Mouse (Mus musculus) small intestine, adult 2 months (tissue): ENCODE measurements at regions not wholly inside any gene's neighbourhood (a gene's known extent, or its start where the extent isn't known, plus 50 kb on each side); places are given as distances from the start of the nearest gene placed in this dataset.

Experiments used
- H3K27ac ChIP-seq: fragments of 200-500 bp; 2 replicates; pipeline ENCODE4 v1.5.1; 2012; ENCODE audit warnings: low read depth, low read length, control low read depth, inconsistent platforms; ENCODE audit not compliant: insufficient read depth
- H3K27me3 ChIP-seq: fragments of 200-500 bp; 2 replicates; pipeline ENCODE4 v1.6.1; 2012; ENCODE audit warnings: mild to moderate bottlenecking, moderate library complexity, low read length, inconsistent platforms; ENCODE audit not compliant: control insufficient read depth, insufficient read depth
- H3K36me3 ChIP-seq: fragments of 200-500 bp; 2 replicates; pipeline ENCODE4 v1.6.1; 2012; ENCODE audit warnings: mild to moderate bottlenecking, low read length, control low read depth, inconsistent platforms; ENCODE audit not compliant: control insufficient read depth, insufficient read depth
- H3K4me1 ChIP-seq: fragments of 200-500 bp; 2 replicates; pipeline ENCODE4 v1.6.1; 2012; ENCODE audit warnings: low read length, inconsistent platforms, mixed read lengths; ENCODE audit not compliant: control insufficient read depth, insufficient read depth, insufficient read length
- H3K4me3 ChIP-seq: fragments of 200-500 bp; 2 replicates; pipeline ENCODE4 v1.5.1; 2012; ENCODE audit warnings: low read depth, mild to moderate bottlenecking, control low read depth, inconsistent platforms, low read length, moderate library complexity
- CTCF ChIP-seq: fragments of 200-500 bp; IDR thresholded peaks from 2 replicates; pipeline ENCODE4 v1.5.1; 2012; ENCODE audit warnings: low read depth, mild to moderate bottlenecking, control low read depth, inconsistent platforms, low read length, moderate library complexity, mixed read lengths; ENCODE audit not compliant: insufficient replicate concordance, insufficient read length; ENCODE audit errors: extremely low read depth
- POLR2A ChIP-seq: fragments of 200-500 bp; IDR thresholded peaks from 2 replicates; pipeline ENCODE4 v1.6.1; 2012; ENCODE audit warnings: low read depth, mild to moderate bottlenecking, control low read depth, inconsistent platforms, low read length, moderate library complexity
- WGBS: fragments of 180-500 bp; shearing (Covaris S2); methylation state at CpG from one replicate; pipeline ENCODE4 v1.1.7; 2018; 5-methylcytosine and 5-hydroxymethylcytosine counted together

DNA sequence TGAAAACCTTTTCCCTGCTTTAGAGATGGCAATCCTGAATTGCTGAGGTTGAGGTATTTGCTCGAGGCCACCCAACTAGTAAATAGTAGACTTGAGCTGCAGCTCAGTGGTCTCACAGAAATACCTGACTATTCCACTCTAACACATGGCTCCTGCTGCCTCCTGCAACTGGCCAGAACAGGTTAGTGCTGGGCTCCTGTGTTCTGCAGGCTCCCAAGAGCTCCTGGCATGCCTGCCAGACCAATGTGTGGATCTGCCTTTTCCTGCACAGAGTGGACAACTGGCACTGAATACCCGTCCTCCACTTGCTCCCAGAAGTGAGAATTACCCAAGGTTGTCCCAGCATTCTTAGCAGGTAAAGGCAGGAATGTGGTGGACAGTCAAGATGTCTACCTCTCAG lies 191.2 kb downstream of the Bcl11a start:
- WGBS = 69% methylated on average over 2 of the region's 2 CpGs
- H3K27me3 ChIP-seq = no peaks in the 10 kb centered on the region
- H3K36me3 ChIP-seq = no peaks in the 10 kb centered on the region
- TF ChIP-seq CTCF = no peak
- TF ChIP-seq POLR2A = no peak
- no peak overlapping the region for H3K27ac ChIP-seq
- H3K4me1 ChIP-seq = no peaks in the 10 kb centered on the region
- no peak overlapping the region for H3K4me3 ChIP-seq

DNA sequence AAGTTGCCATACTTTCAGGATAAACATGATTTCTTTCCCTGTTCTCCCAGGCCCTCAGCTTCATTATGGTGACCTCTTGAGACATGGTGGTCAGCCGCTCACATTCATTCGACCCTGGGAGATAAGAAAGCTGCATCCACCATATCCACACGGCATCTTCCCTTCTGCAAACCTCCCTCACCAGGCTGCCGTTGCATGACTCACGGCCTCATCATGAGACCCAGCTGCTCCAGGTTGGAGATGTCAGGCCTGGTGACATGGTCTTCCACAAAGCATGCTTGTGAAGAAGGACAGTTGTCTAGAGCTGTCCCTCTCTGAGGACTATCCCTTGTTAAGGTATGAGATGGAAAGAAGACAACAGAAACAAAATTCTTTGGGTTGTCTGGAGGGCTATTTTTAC lies 203.8 kb downstream of the Bcl11a start:
- H3K27me3 ChIP-seq = no peaks in the 10 kb centered on the region
- H3K4me3 ChIP-seq = no peak overlapping the region
- no peak overlapping the region for H3K27ac ChIP-seq
- TF ChIP-seq CTCF (no peak), POLR2A (no peak)
- peaks cover 1% of the 10 kb centered on the region for H3K4me1 ChIP-seq
- H3K36me3 ChIP-seq = no peaks in the 10 kb centered on the region
- 76% methylated on average over 5 of the region's 5 CpGs for WGBS

DNA sequence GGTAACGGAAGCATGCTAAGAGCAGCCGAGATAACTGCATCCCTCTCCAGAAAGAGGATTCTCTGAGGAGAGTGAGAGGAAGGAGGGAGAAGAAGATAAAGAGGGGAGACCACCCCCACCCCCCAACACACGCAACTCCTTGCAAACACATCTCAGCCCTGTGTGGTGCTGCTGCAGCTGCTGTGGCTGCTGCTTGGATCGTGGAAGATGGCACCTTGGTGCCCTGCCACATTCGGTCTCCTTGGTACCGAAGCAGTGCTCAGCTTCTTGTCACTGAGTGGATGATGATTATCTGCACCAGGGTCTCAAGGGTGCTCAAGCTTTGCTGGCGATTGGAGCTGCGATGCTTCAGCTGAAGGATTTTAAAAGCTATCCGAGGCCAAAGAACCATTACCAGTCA lies 204.7 kb downstream of the Bcl11a start:
- Histone ChIP-seq H3K4me1 (peaks cover 5% of the 10 kb centered on the region), H3K4me3 (no peak overlapping the region), H3K36me3 (no peaks in the 10 kb centered on the region), H3K27ac (no peak overlapping the region), H3K27me3 (no peaks in the 10 kb centered on the region)
- 69% methylated on average over 9 of the region's 9 CpGs for WGBS
- TF ChIP-seq POLR2A = no peak
- no peak for TF ChIP-seq CTCF

DNA sequence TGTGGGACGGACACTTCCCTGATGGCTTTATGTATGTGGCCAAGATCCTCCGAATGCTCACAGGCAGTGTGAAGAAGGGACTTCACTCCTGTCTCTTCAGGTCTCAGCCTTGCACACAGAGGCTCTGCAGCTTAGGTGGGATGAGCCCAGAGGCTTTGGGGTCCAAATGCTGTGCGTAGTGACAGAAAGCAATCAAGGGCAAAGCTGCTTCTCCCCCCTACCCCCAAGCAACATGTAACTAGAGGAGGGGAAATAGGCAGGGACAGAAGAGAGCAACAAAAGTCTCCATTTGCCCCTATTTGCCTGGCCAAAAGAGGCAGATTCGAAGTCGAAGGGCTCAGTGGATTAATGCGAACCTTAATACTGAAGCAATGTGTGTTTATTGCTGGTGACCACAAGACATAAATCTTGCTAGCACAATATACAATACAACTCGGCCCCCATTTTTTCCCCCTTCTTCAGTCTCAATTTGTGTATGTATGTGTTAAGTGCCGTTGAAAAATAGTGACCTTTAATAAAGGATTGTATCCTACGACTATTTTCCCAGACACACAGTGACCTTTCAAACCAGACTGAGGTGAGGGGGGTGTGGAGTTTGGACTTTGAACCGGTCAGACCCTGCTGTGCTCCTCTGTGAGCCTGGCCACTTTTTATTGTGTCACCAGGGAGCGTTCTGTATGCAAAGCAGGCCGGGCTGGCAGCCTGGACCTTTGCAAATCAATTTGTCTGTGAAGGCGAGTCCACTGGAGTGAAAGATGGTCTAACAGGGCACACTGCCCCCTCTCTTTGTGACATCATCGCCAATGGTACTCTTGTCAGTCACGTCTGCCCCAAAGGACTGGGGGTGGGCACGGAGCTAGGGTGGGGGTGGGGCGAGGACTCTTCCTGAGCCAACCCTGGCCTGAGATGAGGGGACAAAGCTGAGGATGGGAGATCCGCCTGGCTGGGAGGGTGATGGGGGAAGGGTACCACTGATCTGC lies 208.6 kb downstream of the Bcl11a start:
- no peaks in the 10 kb centered on the region for H3K36me3 ChIP-seq
- no peak overlapping the region for H3K27ac ChIP-seq
- no peak overlapping the region for H3K4me3 ChIP-seq
- no peaks in the 10 kb centered on the region for H3K27me3 ChIP-seq
- 54% methylated on average over 18 of the region's 18 CpGs for WGBS
- H3K4me1 ChIP-seq = peaks cover 5% of the 10 kb centered on the region
- TF ChIP-seq CTCF = no peak
- no peak for TF ChIP-seq POLR2A

DNA sequence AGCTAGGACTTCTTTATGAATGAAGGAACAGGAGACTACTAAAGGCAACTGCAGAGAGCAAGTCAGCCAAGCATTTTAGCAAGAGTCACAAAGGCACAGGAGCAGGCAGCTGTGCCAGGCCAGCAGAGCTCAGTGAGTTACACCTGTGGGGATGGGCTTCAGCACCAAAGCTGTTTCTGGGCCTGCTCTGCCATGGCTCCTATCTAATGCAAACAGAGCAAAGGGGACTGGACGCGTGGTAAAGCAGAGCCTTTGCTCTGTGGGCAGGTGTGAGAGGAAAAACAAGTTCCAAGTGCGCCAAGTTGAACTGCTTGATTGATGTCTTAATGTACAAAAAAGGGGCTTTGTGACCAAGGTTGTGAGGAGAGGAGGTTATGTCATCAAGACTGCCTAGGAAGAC lies 215.4 kb downstream of the Bcl11a start:
- H3K4me1 ChIP-seq = no peaks in the 10 kb centered on the region
- H3K27me3 ChIP-seq = no peaks in the 10 kb centered on the region
- no peak overlapping the region for H3K27ac ChIP-seq
- no peaks in the 10 kb centered on the region for H3K36me3 ChIP-seq
- 47% methylated on average over 3 of the region's 3 CpGs for WGBS
- no peak for TF ChIP-seq POLR2A
- no peak for TF ChIP-seq CTCF
- H3K4me3 ChIP-seq = no peak overlapping the region

DNA sequence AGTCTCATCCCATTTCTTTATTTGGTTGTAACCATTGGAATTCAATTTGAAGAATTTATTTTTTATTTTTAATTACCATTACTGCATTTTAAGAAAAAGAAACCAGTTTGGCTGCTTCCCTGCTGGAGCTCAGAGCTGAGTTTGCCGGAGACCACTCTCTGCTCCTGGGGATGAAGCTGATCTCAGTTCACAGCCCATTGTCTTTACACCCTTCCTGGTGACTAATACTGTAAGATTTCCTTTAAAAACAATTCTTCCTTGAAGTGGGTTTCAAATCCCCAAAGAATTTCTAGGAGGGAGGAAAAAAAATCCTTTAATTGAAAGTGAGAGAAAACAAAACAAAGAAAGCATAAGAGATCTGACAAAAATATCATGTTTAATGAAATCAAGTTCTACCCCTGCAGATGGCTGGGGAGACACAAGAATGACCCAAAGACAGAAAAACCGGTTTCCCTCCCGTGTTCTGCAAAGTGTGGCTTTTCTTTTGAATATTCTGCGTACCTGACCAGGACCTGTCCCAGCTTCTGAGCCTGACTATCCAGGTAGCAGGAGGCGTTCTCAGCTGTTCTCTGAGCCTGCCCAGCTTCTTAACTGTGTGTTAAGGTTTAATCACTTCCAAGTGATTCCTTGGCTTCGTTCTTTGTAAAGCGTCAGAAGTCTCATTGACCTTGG lies 216.1 kb downstream of the Bcl11a start:
- Histone ChIP-seq H3K27me3 (no peaks in the 10 kb centered on the region), H3K4me3 (no peak overlapping the region), H3K27ac (no peak overlapping the region), H3K4me1 (no peaks in the 10 kb centered on the region), H3K36me3 (no peaks in the 10 kb centered on the region)
- TF ChIP-seq POLR2A (no peak), CTCF (no peak)
- WGBS = 88% methylated on average over 7 of the region's 7 CpGs
